Mouse (Mus musculus): ENCODE measurements around the gene Cygb. TPM values are rescaled to one million over a fixed set of nuclear protein-coding genes. Genes with fewer than 3 reads are reported as not detected.
A peak's percentile ranks its signal among the peaks of the same experiment; 100 is the strongest.
"Not testable (repeated sequence)": the region's sequence is repeated elsewhere in the genome, so short reads cannot be mapped to it uniquely, and the experiment has no call there.

Cygb gene
- polyA plus RNA-seq, 1 experiment from 2014 or later: 6.9 TPM

DNA sequence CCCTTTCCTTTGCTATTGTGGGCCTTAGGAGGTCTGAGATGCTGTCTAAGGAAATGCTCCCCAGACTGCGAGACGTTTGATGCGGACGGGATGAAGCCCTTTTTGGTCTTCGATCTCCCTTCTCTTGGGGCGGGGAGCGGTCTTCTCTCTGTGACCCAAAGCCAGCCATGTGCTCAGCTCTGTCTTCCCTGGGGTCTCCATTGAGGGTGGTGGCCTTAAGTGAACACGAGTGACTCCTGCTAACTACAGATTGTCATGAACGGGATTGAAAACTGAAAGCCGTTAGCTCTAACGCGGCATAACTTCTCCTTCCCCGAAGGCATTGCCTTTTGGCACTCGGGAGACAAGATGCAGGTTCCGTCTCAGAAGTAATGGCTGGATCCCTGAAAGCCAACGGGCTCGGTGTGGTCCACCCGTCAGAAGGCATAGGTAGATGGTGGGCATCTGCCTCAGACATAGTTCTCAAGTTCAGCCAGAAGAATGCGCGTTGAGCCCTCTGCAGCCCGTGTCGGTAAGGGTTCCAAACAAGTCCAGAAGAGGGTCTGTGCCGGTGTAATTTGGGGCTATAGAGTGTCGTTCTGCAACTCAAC, 17.8 kb upstream of the Cygb start:
- Histone ChIP-seq H3K4me2 (replicated peaks) (peak overlapping the region; percentile 91), H3K9ac (peak overlapping the region; percentile 87), H3K36me3 (peaks cover 42% of the 10 kb centered on the region), H3K4me1 (peaks cover 38% of the 10 kb centered on the region), H3K27ac (0 out of 2 replicates have a peak overlapping the region, but pooled peaks have one; percentile 20), H3K4me3 (peak overlapping the region; percentile 82), H3K27me3 (replicated peaks) (no peaks in the 10 kb centered on the region; the same call in 1 of the 2 replicates), H3K9me3 (no peaks in the 10 kb centered on the region)
- under 1% methylated on average over 24 of the region's 24 CpGs for WGBS
- peak; percentile 38; the same call in 1 of the 2 replicates for ATAC-seq (ENCODE audit: low FRiP score, low read depth)

DNA sequence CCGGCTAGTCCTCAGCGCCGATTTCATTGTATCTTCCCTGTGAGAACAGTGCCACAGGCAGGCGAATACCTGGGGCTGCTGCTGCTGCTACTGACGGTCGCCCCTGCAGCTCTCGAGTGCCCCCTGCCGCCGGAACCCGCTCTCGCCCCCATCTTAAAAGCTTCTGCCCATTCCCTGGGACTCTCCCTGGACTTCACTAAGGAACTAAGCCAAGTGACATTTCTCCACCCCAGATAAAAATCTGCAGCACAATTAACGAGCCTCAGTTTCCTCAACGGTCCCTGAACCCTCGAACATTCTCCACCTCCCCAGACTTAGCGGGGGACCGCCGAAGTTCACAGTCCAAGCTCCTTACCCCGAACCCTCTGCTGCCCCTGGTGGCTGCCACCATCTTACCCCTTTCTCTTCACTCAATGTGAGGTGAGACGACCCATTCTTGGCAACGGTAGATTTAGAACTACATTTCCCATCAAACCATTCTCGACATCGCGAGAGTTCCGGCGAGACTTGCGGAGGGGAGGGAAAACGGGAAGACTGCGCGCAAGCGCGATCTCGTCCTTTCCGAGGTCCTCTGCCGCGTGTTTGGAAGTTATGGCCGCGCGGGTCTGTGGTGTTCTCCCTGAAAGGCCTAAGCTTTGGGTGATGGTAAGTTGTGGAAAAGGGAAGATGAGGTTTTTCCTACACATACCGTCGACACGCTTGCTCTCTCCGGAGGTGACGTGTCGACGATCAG, 17.2 kb upstream of the Cygb start:
- 0 out of 2 replicates have a peak overlapping the region, but pooled peaks have one; percentile 20 for H3K27ac ChIP-seq
- peak overlapping the region; percentile 87 for H3K9ac ChIP-seq
- no peaks in the 10 kb centered on the region; the same call in 1 of the 2 replicates for H3K27me3 ChIP-seq (replicated peaks)
- WGBS: 3% methylated on average over 45 of the region's 45 CpGs
- H3K4me2 ChIP-seq (replicated peaks): peak overlapping the region; percentile 91
- H3K4me1 ChIP-seq: peaks cover 38% of the 10 kb centered on the region
- peak; percentile 91 for ATAC-seq (ENCODE audit: low FRiP score, low read depth)
- H3K9me3 ChIP-seq: no peaks in the 10 kb centered on the region
- H3K4me3 ChIP-seq: peak overlapping the region; percentile 82
- peaks cover 35% of the 10 kb centered on the region for H3K36me3 ChIP-seq

DNA sequence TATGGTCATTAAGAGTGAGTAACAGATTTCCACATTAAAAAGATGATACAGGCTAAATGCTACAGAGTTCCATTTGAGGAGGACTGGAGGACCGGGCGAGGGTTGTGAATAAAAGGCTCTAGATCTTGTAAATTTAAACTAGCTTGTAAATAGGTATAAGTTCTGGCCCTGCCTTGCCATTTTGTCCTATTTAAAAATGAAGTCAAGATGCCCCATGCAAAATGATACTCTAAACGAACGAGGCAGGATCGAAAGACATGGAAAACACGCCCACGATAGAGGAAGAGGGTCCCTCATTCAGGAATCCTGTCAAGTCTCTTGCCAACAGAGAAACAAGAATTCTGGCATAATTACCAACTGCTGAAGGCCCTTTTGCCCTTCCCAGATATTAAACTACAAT, 16.3 kb upstream of the Cygb start:
- Histone ChIP-seq H3K4me2 (replicated peaks) (peak overlapping the region; percentile 91), H3K27ac (no peak overlapping the region), H3K9ac (no peak overlapping the region), H3K27me3 (replicated peaks) (no peaks in the 10 kb centered on the region; the same call in 1 of the 2 replicates), H3K36me3 (peaks cover 26% of the 10 kb centered on the region), H3K4me1 (peaks cover 38% of the 10 kb centered on the region), H3K9me3 (no peaks in the 10 kb centered on the region), H3K4me3 (no peak overlapping the region)
- ATAC-seq (ENCODE audit: low FRiP score, low read depth): no peak
- 88% methylated on average over 7 of the region's 7 CpGs for WGBS

DNA sequence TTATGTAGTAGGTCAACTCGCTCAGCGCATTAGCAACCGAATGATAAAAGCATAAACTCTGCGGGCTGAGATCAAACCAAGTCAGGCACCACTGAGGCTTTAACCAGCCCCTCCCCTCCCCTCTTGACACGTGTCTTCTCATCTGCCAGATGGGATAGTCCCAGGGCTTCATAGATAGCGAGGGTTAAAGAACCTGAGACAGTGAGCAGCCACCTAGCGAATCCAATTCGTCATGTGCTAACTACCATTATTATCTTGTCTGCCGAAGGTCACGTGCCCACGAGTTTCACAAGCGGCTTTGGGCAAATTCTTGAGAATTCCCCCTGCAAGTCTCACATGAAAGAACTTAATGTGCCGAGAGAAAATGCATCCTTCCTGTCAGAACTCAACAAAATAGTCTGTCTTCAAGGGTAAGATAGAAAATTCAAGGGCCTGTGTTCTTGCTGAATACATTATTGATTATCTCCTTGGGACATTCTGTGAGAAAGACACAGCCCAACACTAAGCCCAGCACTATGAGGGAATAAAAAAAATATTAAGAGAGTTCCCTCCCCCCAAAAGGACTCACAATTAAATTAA, 15.8 kb upstream of the Cygb start:
- Histone ChIP-seq H3K27ac (no peak overlapping the region), H3K9ac (no peak overlapping the region), H3K36me3 (peaks cover 21% of the 10 kb centered on the region), H3K9me3 (no peaks in the 10 kb centered on the region), H3K4me1 (peaks cover 38% of the 10 kb centered on the region), H3K27me3 (replicated peaks) (no peaks in the 10 kb centered on the region; the same call in 1 of the 2 replicates), H3K4me3 (no peak overlapping the region), H3K4me2 (replicated peaks) (no peak overlapping the region)
- no peak for ATAC-seq (ENCODE audit: low FRiP score, low read depth)
- 44% methylated on average over 13 of the region's 13 CpGs for WGBS

DNA sequence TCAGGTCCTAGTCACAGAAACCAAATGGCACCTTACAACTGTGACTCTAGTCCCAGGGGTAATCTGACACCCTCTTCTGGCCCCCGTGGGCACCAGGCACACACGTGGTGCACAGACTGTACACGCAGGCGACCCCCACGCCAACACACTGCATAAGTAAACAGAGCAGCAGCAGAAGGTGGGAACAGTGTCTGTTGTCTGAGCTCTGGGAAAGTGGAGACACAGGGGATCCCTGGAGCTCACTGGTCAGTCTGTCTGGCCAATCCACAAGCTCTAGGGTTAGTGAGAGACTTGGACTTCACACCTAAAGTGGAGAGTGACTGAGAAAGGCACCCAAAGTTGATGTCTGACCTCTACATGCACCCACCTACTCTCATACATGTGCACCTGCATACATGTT, 15.2 kb upstream of the Cygb start:
- H3K4me2 ChIP-seq (replicated peaks): no peak overlapping the region
- no peaks in the 10 kb centered on the region for H3K9me3 ChIP-seq
- peaks cover 40% of the 10 kb centered on the region for H3K4me1 ChIP-seq
- 48% methylated on average over 5 of the region's 5 CpGs for WGBS
- no peak for ATAC-seq (ENCODE audit: low FRiP score, low read depth)
- H3K27ac ChIP-seq: no peak overlapping the region
- H3K4me3 ChIP-seq: no peak overlapping the region
- no peaks in the 10 kb centered on the region; the same call in 1 of the 2 replicates for H3K27me3 ChIP-seq (replicated peaks)
- peaks cover 16% of the 10 kb centered on the region for H3K36me3 ChIP-seq
- H3K9ac ChIP-seq: no peak overlapping the region

DNA sequence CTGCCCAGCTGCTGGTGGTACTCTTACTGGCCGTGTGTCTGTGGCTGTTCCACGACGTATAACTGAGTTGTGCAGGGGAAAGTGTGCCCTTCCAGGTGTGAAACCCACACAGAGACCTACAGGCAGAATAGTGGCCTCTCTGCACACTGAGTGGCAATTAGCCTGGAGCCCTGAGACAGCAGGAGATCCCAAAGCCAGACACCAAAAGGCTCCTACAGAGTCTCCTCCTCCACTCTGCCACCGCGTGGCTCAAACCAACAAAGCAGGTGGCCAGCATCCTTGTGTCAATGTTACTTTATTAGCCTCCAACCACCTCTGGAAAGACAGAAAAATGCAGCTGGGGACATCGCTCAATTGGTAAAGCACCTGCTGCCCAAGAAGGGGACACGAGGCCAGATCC, 14.7 kb upstream of the Cygb start:
- H3K4me1 ChIP-seq: peaks cover 42% of the 10 kb centered on the region
- no peak overlapping the region for H3K4me3 ChIP-seq
- H3K9me3 ChIP-seq: no peaks in the 10 kb centered on the region
- no peak overlapping the region for H3K27ac ChIP-seq
- H3K9ac ChIP-seq: no peak overlapping the region
- H3K27me3 ChIP-seq (replicated peaks): peaks cover under 1% of the 10 kb centered on the region; the same call in 1 of the 2 replicates
- ATAC-seq (ENCODE audit: low FRiP score, low read depth): no peak
- H3K36me3 ChIP-seq: peaks cover 11% of the 10 kb centered on the region
- H3K4me2 ChIP-seq (replicated peaks): no peak overlapping the region
- 38% methylated on average over 7 of the region's 7 CpGs for WGBS

DNA sequence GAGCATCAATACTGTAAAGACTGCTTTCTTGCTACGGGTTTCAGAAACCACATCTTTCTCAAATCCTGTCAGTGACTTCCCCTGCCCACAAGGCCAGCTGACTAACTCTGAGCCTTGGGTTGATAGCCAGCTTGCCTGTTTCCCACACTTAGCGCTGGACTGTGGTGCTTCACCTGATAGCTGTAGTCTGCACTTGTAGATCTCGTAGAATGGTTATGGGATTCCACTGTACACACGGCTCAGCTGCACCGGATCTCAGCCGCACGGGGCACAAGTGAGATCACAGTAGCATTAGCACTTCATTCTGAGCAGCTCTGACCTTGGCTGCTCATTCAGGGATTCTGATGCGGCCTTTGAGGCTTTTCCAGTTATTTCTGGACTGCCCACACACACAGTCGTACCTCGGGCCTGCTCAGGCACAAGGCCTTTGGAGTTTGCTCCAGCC, 14.3 kb upstream of the Cygb start:
- no peak overlapping the region for H3K27ac ChIP-seq
- whole genome bisulfite sequencing: 85% methylated on average over 10 of the region's 10 CpGs
- H3K27me3 ChIP-seq (replicated peaks): peaks cover 3% of the 10 kb centered on the region; the same call in 1 of the 2 replicates
- no peak overlapping the region for H3K4me3 ChIP-seq
- no peak overlapping the region for H3K4me2 ChIP-seq (replicated peaks)
- no peak overlapping the region for H3K9ac ChIP-seq
- ATAC-seq (ENCODE audit: low FRiP score, low read depth): no peak
- peaks cover 46% of the 10 kb centered on the region for H3K4me1 ChIP-seq
- H3K9me3 ChIP-seq: no peaks in the 10 kb centered on the region
- peaks cover 6% of the 10 kb centered on the region for H3K36me3 ChIP-seq

DNA sequence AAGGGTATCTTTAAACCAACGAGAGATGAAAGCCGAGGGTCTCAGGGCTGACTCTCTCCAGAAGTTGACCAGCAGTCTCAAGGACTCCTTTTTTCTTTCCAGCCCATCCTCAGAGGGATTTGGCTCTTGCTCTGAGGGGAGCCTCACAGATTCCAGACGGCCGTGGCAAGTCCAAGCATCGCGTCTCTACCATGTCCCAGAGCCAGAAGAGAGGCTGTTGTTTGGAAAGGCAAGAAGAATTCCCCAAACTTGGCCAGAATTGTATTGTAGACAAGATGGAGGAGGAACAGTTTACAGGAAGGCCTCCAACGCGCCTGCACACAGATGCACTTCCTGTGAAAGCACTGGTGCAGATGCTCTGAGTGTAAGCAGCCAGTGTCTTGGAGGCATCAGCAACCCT, 13.8 kb upstream of the Cygb start:
- Histone ChIP-seq H3K27me3 (replicated peaks) (peaks cover 3% of the 10 kb centered on the region; the same call in 1 of the 2 replicates), H3K4me2 (replicated peaks) (no peak overlapping the region), H3K9me3 (no peaks in the 10 kb centered on the region), H3K9ac (no peak overlapping the region), H3K4me3 (no peak overlapping the region), H3K36me3 (peaks cover 2% of the 10 kb centered on the region), H3K4me1 (peaks cover 46% of the 10 kb centered on the region), H3K27ac (no peak overlapping the region)
- no peak for ATAC-seq (ENCODE audit: low FRiP score, low read depth)
- 87% methylated on average over 8 of the region's 8 CpGs for whole genome bisulfite sequencing

DNA sequence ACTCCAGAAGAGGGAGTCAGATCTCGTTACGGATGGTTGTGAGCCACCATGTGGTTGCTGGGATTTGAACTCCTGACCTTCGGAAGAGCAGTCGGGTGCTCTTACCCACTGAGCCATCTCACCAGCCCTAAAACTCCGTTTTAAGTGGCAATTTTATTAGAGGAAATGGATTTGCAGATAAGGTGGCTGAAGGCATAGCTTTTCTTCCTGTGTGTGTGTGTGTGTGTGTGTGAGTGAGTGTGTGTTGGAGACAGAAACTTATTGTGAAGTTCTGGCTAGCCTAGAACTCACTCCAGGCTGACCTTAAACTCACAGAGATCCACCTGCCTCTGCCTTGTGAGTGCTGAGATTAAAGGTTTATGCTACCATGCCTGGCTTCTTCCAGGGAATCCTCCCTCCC, 12.9 kb upstream of the Cygb start:
- H3K27ac ChIP-seq; H3K4me3 ChIP-seq; H3K9ac ChIP-seq; H3K27me3 ChIP-seq (replicated peaks); H3K9me3 ChIP-seq; H3K36me3 ChIP-seq; ATAC-seq (ENCODE audit: low FRiP score, low read depth); H3K4me2 ChIP-seq (replicated peaks): not testable (repeated sequence)
- H3K4me1 ChIP-seq: peaks cover 46% of the 10 kb centered on the region
- WGBS: 88% methylated on average over 4 of the region's 5 CpGs

DNA sequence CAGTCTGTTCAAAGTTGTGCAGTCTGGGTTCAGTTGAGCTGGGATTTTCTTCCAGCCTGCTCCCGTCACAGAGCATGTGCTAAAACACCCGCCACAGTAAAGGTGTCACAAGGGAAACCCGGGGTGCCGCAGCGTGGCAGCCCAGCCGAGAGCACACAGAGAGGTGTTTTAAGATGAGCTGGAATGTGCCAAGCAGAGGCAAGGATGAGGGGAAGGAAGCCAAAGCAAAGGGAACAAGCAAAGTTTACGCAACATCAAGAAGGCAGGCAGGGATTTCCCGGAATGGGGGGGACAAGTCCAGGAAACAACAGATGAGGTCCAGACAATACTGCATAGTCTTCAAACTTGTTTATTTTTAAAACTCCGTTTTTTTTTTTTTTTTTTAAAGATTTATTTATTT, 12.5 kb upstream of the Cygb start:
- peaks cover 3% of the 10 kb centered on the region; the same call in 1 of the 2 replicates for H3K27me3 ChIP-seq (replicated peaks)
- H3K36me3 ChIP-seq: no peaks in the 10 kb centered on the region
- ATAC-seq (ENCODE audit: low FRiP score, low read depth): no peak
- H3K27ac ChIP-seq: no peak overlapping the region
- 78% methylated on average over 9 of the region's 9 CpGs for WGBS
- peaks cover 51% of the 10 kb centered on the region for H3K4me1 ChIP-seq
- no peak overlapping the region for H3K9ac ChIP-seq
- no peaks in the 10 kb centered on the region for H3K9me3 ChIP-seq
- no peak overlapping the region for H3K4me2 ChIP-seq (replicated peaks)
- H3K4me3 ChIP-seq: no peak overlapping the region

DNA sequence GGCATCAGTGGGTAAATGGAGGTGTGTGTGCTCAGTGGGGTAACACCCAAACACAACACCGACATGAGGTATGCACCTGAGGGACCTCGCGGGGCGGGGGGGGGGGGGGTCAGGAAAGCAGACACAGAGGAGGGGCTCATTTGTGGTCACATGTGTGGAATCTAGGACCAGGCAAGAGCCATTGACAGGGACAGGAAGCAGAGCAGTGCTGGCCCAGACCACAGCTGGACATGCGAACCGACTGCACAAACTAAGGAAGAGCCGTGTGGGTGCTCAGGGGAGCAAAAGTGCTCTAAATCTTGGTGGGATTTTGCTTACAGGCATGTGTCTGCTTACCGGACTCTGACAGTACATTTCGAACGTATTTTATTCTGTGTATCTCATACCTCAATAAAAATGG, 11.2 kb upstream of the Cygb start:
- 80% methylated on average over 10 of the region's 10 CpGs for WGBS
- peaks cover 59% of the 10 kb centered on the region for H3K4me1 ChIP-seq
- H3K36me3 ChIP-seq: no peaks in the 10 kb centered on the region
- H3K4me2 ChIP-seq (replicated peaks): no peak overlapping the region
- no peak overlapping the region for H3K9ac ChIP-seq
- H3K4me3 ChIP-seq: no peak overlapping the region
- H3K27ac ChIP-seq: no peak overlapping the region
- H3K27me3 ChIP-seq (replicated peaks): peaks cover 3% of the 10 kb centered on the region; the same call in 1 of the 2 replicates
- H3K9me3 ChIP-seq: no peaks in the 10 kb centered on the region
- no peak for ATAC-seq (ENCODE audit: low FRiP score, low read depth)

DNA sequence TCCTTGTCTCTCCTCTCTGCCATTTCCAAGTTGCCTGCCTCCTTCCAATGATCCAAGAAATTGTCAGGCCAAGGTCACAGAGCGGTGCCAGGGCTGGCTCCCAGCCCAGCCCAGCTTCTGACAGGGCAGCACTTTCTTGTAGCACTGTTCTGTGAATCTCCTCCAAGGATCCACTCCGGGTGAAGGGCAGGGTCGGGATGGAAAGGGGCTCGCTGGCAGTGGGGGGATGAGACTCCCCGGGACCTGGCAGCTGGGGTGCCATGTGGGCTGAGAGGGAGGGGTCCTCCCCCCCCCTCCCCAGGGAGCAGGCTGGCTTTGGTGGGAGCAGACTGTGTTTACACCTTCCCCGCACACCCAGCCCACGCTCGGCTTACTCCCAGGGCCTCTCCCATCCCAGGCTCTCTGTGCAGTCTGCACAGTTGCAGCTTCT, 7.8 kb upstream of the Cygb start:
- Histone ChIP-seq H3K9me3 (no peaks in the 10 kb centered on the region), H3K4me1 (peaks cover 63% of the 10 kb centered on the region), H3K4me2 (replicated peaks) (peak overlapping the region; percentile 48), H3K27me3 (replicated peaks) (0 out of 2 replicates have a peak, but pooled peaks cover 3% of the 10 kb centered on the region), H3K9ac (peak overlapping the region; percentile 48), H3K36me3 (no peaks in the 10 kb centered on the region), H3K4me3 (no peak overlapping the region), H3K27ac (peak overlapping the region; percentile 86)
- ATAC-seq (ENCODE audit: low FRiP score, low read depth): no peak
- 61% methylated on average over 8 of the region's 8 CpGs for WGBS
